Mouse (Mus musculus): ENCODE measurements around the gene Tmem82.
"Not testable (repeated sequence)": the region's sequence is repeated elsewhere in the genome, so short reads cannot be mapped to it uniquely, and the experiment has no call there.

The Tmem82 gene

GRCm38 (mm10) chr4:141574789-141575702 lies 43.4 kb downstream of the Tmem82 start:
- peak; percentile 73 for DNase-seq (ENCODE audit: low spot score)

- DNase-seq (ENCODE audit: low spot score) = no peak
Measured at GRCm38 (mm10) chr4:141573359-141573966, 45.0 kb downstream of the Tmem82 start.

- DNase-seq (ENCODE audit: low spot score) = no peak
Measured at GRCm38 (mm10) chr4:141572668-141573358, 45.6 kb downstream of the Tmem82 start.

- DNase-seq (ENCODE audit: low spot score) = no peak
Measured at GRCm38 (mm10) chr4:141571934-141572333, 46.5 kb downstream of the Tmem82 start.

GRCm38 (mm10) chr4:141571337-141571739 lies 47.1 kb downstream of the Tmem82 start:
- DNase-seq (ENCODE audit: low spot score) = no peak

GRCm38 (mm10) chr4:141570821-141571220 lies 47.6 kb downstream of the Tmem82 start:
- no peak for DNase-seq (ENCODE audit: low spot score)

GRCm38 (mm10) chr4:141570004-141570403 lies 48.4 kb downstream of the Tmem82 start:
- DNase-seq (ENCODE audit: low spot score) = no peak

GRCm38 (mm10) chr4:141568966-141569365 lies 49.5 kb downstream of the Tmem82 start:
- no peak for DNase-seq (ENCODE audit: low spot score)

GRCm38 (mm10) chr4:141567174-141567573 lies 51.3 kb downstream of the Tmem82 start:
- not testable (repeated sequence) for DNase-seq (ENCODE audit: low spot score)

GRCm38 (mm10) chr4:141566187-141566586 lies 52.2 kb downstream of the Tmem82 start:
- no peak for DNase-seq (ENCODE audit: low spot score)

GRCm38 (mm10) chr4:141565325-141565724 lies 53.1 kb downstream of the Tmem82 start:
- DNase-seq (ENCODE audit: low spot score) = no peak

GRCm38 (mm10) chr4:141564660-141565059 lies 53.8 kb downstream of the Tmem82 start:
- no peak for DNase-seq (ENCODE audit: low spot score)

GRCm38 (mm10) chr4:141564209-141564608 lies 54.2 kb downstream of the Tmem82 start:
- DNase-seq (ENCODE audit: low spot score) = no peak

Data from urinary bladder, postnatal 10 days (tissue).